Mouse (Mus musculus): Measurements from ENCODE around the gene Ppp1r12b. TPM values are rescaled to one million over a fixed set of nuclear protein-coding genes. Genes with fewer than 3 reads are reported as not detected.

Ppp1r12b gene
- polyA plus RNA-seq, 1 experiment from 2014 or later, result 12.5 TPM

- WGBS, result 53% methylated on average over 6 of the region's 6 CpGs
- H3K27me3 ChIP-seq (ENCODE audit: control insufficient read depth, insufficient read depth, low read length), result no peaks in the 10 kb centered on the region
- ATAC-seq (ENCODE audit: low FRiP score, low TSS enrichment), result no peak
- no peak for DNase-seq (ENCODE audit: low spot score)
- 0 out of 2 replicates have a peak overlapping the region, but pooled peaks have one; percentile 13 for H3K9ac ChIP-seq (ENCODE audit: low read length)
- no peak overlapping the region for H3K4me2 ChIP-seq (replicated peaks; ENCODE audit: low read depth)
- H3K4me3 ChIP-seq (ENCODE audit: low read depth, low read length), result no peak overlapping the region
- H3K36me3 ChIP-seq (ENCODE audit: control insufficient read depth, insufficient read depth, low read length), result no peaks in the 10 kb centered on the region
- no peaks in the 10 kb centered on the region for H3K4me1 ChIP-seq (replicated peaks; ENCODE audit: control insufficient read depth, insufficient read depth)
- TF ChIP-seq EP300 (optimal IDR thresholded peaks at IDR 0.05), result no peak
- no peak for TF ChIP-seq CTCF (IDR thresholded peaks at IDR 0.05; ENCODE audit: low read depth)
- no peaks in the 10 kb centered on the region for H3K9me3 ChIP-seq (ENCODE audit: control insufficient read depth, low read length)
- H3K27ac ChIP-seq (replicated peaks), result peak overlapping the region; percentile 81
Observed at GRCm38 (mm10) chr1:134824896-134825295, 130.8 kb downstream of the Ppp1r12b start.

- Histone ChIP-seq H3K36me3 (ENCODE audit: control insufficient read depth, insufficient read depth, low read length) (no peaks in the 10 kb centered on the region), H3K9me3 (ENCODE audit: control insufficient read depth, low read length) (no peaks in the 10 kb centered on the region), H3K4me3 (ENCODE audit: low read depth, low read length) (no peak overlapping the region), H3K9ac (ENCODE audit: low read length) (no peak overlapping the region), H3K4me2 (replicated peaks; ENCODE audit: low read depth) (no peak overlapping the region), H3K27me3 (ENCODE audit: control insufficient read depth, insufficient read depth, low read length) (no peaks in the 10 kb centered on the region), H3K4me1 (replicated peaks; ENCODE audit: control insufficient read depth, insufficient read depth) (no peaks in the 10 kb centered on the region), H3K27ac (replicated peaks) (peak overlapping the region; percentile 82)
- whole genome bisulfite sequencing, result 41% methylated on average over 7 of the region's 7 CpGs
- TF ChIP-seq EP300 (optimal IDR thresholded peaks at IDR 0.05) (no peak), CTCF (IDR thresholded peaks at IDR 0.05; ENCODE audit: low read depth) (no peak)
- ATAC-seq (ENCODE audit: low FRiP score, low TSS enrichment), result no peak
- DNase-seq (ENCODE audit: low spot score), result no peak
Observed at GRCm38 (mm10) chr1:134823842-134824241, 131.9 kb downstream of the Ppp1r12b start.

- H3K4me3 ChIP-seq (ENCODE audit: low read depth, low read length), result no peak overlapping the region
- no peaks in the 10 kb centered on the region for H3K4me1 ChIP-seq (replicated peaks; ENCODE audit: control insufficient read depth, insufficient read depth)
- H3K36me3 ChIP-seq (ENCODE audit: control insufficient read depth, insufficient read depth, low read length), result no peaks in the 10 kb centered on the region
- TF ChIP-seq EP300 (optimal IDR thresholded peaks at IDR 0.05) (no peak), CTCF (IDR thresholded peaks at IDR 0.05; ENCODE audit: low read depth) (no peak)
- no peaks in the 10 kb centered on the region for H3K27me3 ChIP-seq (ENCODE audit: control insufficient read depth, insufficient read depth, low read length)
- H3K4me2 ChIP-seq (replicated peaks; ENCODE audit: low read depth), result no peak overlapping the region
- 54% methylated on average over 8 of the region's 8 CpGs for WGBS
- no peak for DNase-seq (ENCODE audit: low spot score)
- ATAC-seq (ENCODE audit: low FRiP score, low TSS enrichment), result no peak
- H3K27ac ChIP-seq (replicated peaks), result peak overlapping the region; percentile 81
- no peak overlapping the region for H3K9ac ChIP-seq (ENCODE audit: low read length)
- no peaks in the 10 kb centered on the region for H3K9me3 ChIP-seq (ENCODE audit: control insufficient read depth, low read length)
Observed at GRCm38 (mm10) chr1:134823323-134823722, 132.4 kb downstream of the Ppp1r12b start.

GRCm38 (mm10) chr1:134820882-134821281 lies 134.9 kb downstream of the Ppp1r12b start:
- TF ChIP-seq CTCF (IDR thresholded peaks at IDR 0.05; ENCODE audit: low read depth), result no peak
- no peak for TF ChIP-seq EP300 (optimal IDR thresholded peaks at IDR 0.05)
- H3K36me3 ChIP-seq (ENCODE audit: control insufficient read depth, insufficient read depth, low read length), result no peaks in the 10 kb centered on the region
- no peaks in the 10 kb centered on the region for H3K4me1 ChIP-seq (replicated peaks; ENCODE audit: control insufficient read depth, insufficient read depth)
- H3K4me3 ChIP-seq (ENCODE audit: low read depth, low read length), result no peak overlapping the region
- H3K9ac ChIP-seq (ENCODE audit: low read length), result no peak overlapping the region
- DNase-seq (ENCODE audit: low spot score) (no peak), ATAC-seq (ENCODE audit: low FRiP score, low TSS enrichment) (no peak)
- WGBS, result 77% methylated on average over 3 of the region's 3 CpGs
- no peak overlapping the region for H3K27ac ChIP-seq (replicated peaks)
- no peak overlapping the region for H3K4me2 ChIP-seq (replicated peaks; ENCODE audit: low read depth)
- no peaks in the 10 kb centered on the region for H3K27me3 ChIP-seq (ENCODE audit: control insufficient read depth, insufficient read depth, low read length)
- H3K9me3 ChIP-seq (ENCODE audit: control insufficient read depth, low read length), result no peaks in the 10 kb centered on the region

- H3K27ac ChIP-seq (replicated peaks), result peak overlapping the region; percentile 81
- DNase-seq (ENCODE audit: low spot score), result no peak
Observed at GRCm38 (mm10) chr1:134819196-134819595, 136.5 kb downstream of the Ppp1r12b start.

GRCm38 (mm10) chr1:134818716-134819115 lies 137.0 kb downstream of the Ppp1r12b start:
- no peak overlapping the region for H3K9ac ChIP-seq (ENCODE audit: low read length)
- 55% methylated on average over 3 of the region's 3 CpGs for WGBS
- TF ChIP-seq CTCF (IDR thresholded peaks at IDR 0.05; ENCODE audit: low read depth), result no peak
- TF ChIP-seq EP300 (optimal IDR thresholded peaks at IDR 0.05), result no peak
- H3K27me3 ChIP-seq (ENCODE audit: control insufficient read depth, insufficient read depth, low read length), result no peaks in the 10 kb centered on the region
- no peaks in the 10 kb centered on the region for H3K9me3 ChIP-seq (ENCODE audit: control insufficient read depth, low read length)
- no peaks in the 10 kb centered on the region for H3K36me3 ChIP-seq (ENCODE audit: control insufficient read depth, insufficient read depth, low read length)
- no peaks in the 10 kb centered on the region for H3K4me1 ChIP-seq (replicated peaks; ENCODE audit: control insufficient read depth, insufficient read depth)
- ATAC-seq (ENCODE audit: low FRiP score, low TSS enrichment), result peak; percentile 50; the same call in 1 of the 2 replicates
- H3K4me2 ChIP-seq (replicated peaks; ENCODE audit: low read depth), result no peak overlapping the region
- H3K27ac ChIP-seq (replicated peaks), result peak overlapping the region; percentile 81
- DNase-seq (ENCODE audit: low spot score), result no peak
- no peak overlapping the region for H3K4me3 ChIP-seq (ENCODE audit: low read depth, low read length)

More at GRCm38 (mm10) chr1:134819196-134819595, 136.5 kb downstream of the Ppp1r12b start:
- Histone ChIP-seq H3K4me1 (replicated peaks; ENCODE audit: control insufficient read depth, insufficient read depth) (no peaks in the 10 kb centered on the region), H3K4me2 (replicated peaks; ENCODE audit: low read depth) (no peak overlapping the region), H3K4me3 (ENCODE audit: low read depth, low read length) (no peak overlapping the region), H3K27me3 (ENCODE audit: control insufficient read depth, insufficient read depth, low read length) (no peaks in the 10 kb centered on the region), H3K9me3 (ENCODE audit: control insufficient read depth, low read length) (no peaks in the 10 kb centered on the region), H3K9ac (ENCODE audit: low read length) (no peak overlapping the region), H3K36me3 (ENCODE audit: control insufficient read depth, insufficient read depth, low read length) (no peaks in the 10 kb centered on the region)
- 0 out of 2 replicates have a peak, but pooled peaks have one; percentile 5 for ATAC-seq (ENCODE audit: low FRiP score, low TSS enrichment)
- 82% methylated on average over 11 of the region's 11 CpGs for WGBS
- TF ChIP-seq EP300 (optimal IDR thresholded peaks at IDR 0.05), result no peak
- TF ChIP-seq CTCF (IDR thresholded peaks at IDR 0.05; ENCODE audit: low read depth), result no peak
